Mouse (Mus musculus) urinary bladder, postnatal 25 days (tissue): ENCODE data around the gene Card10.

Source experiments
- DNase-seq: peaks from one replicate; pipeline ENCODE4 v3.0.0; 2022; ENCODE audit warnings: low spot score

The Card10 gene

DNA sequence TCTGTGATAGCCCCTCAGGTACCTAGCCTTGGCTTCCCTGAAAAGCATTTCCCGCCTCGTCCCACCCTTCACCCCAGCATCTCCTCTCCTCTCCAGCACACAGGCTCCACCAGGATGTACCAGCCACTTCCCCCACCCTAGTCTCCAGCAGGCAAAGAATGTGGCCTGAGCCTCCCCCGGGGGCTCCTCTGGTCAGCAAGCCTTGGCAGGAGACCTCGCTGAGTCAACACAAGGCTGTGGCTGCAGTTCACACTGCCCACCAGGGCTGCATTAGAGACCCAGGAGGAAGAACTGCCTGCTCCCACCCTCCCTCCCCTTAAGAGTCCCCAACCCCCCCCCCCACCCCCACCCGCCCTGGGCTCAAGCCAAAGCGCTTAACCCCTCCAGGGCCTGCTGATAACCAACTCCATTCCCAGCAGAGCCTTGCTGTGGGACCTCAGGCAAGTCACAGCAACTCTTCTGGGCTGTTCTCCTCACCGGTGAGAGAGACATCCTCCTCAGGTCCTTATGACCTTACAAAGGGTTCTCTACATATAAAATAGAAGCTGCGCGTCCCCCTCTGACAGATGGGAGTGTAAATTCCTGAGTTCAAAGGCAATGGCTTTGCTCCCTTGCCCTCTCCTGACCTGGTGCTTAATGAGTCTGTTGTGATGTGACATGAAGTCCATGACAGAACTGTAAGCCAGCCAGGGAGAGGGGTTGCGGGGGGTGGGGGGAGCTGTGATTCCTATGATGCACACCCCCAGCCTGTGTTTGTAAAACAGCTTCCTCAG is 31.6 kb upstream of the Card10 start:
- DNase-seq = no peak

GRCm38 (mm10) chr15:78833582-78833981 is 30.7 kb upstream of the Card10 start:
- no peak for DNase-seq

GRCm38 (mm10) chr15:78832701-78833123 is 29.9 kb upstream of the Card10 start:
- DNase-seq = no peak

- no peak for DNase-seq
Observed at GRCm38 (mm10) chr15:78831720-78832657, 29.1 kb upstream of the Card10 start.

GRCm38 (mm10) chr15:78830742-78831719 is 28.2 kb upstream of the Card10 start:
- no peak for DNase-seq

DNA sequence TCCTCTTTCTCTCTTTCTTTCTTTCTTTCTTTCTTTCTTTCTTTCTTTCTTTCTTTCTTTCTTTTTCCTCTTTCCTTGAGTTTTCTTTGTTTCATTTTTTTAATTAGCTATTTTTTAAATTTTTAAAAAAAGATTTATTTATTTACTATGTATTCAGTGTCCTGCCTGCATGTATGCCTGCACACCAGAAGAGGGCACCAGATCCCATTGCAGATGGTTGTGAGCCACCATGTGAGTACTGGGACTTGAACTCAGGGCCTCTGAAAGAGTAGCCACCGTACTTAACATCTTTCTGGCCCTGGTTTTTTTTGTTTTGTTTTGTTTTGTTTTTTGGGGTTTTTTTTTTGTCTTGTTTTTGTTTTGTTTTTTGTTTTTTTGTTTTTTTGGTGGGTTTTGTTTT is 26.8 kb upstream of the Card10 start:
- no peak for DNase-seq

- no peak for DNase-seq
Observed at GRCm38 (mm10) chr15:78828315-78828714, 25.5 kb upstream of the Card10 start.

DNA sequence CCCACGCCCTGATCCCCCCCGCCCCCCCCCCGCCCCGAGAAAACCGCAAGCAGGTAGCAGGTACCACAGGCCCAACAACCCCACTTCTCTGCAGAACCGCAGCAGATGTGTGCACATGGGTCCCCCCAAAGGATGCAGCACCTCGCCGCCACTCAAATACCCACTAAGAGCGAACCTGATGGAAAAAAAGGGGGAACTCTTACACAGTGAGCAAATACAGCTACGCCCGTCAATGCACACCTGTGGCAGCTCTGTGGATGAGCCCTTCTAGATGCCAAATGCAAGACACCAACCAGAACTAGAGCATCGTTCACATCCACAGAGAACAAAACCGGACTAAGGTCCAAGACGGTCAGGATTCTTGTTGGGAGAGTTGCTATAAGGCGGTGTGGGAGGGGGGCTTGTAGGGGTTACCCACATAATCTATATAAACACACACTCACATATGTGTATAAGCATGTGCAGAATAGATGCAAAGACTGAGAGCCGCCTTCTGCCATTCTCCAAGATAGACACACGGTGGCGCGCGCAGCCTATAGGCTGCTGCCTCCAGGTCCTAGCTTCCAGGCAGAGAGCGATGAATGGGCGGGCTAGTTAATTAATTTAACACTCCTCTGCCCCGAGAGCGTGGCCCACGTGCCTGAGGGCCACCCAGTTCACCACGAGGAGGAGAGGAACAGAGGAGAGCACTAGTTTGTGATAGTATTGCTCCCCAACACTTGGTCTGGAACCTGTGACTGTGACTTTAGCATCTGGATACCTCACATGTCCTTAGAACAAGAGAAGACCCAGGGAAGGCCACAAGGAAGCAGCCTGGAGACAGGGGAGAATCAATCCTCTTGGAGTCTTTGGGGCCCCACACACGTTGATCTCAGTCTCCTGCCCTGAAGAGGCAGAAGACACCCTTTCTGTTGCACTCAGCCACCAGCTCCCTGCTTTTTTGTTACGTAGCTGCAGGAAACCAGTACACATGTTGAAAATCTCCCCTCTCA is 23.7 kb upstream of the Card10 start:
- peak; percentile 70 for DNase-seq

- DNase-seq = no peak
Observed at GRCm38 (mm10) chr15:78816074-78816391, 13.2 kb upstream of the Card10 start.

DNA sequence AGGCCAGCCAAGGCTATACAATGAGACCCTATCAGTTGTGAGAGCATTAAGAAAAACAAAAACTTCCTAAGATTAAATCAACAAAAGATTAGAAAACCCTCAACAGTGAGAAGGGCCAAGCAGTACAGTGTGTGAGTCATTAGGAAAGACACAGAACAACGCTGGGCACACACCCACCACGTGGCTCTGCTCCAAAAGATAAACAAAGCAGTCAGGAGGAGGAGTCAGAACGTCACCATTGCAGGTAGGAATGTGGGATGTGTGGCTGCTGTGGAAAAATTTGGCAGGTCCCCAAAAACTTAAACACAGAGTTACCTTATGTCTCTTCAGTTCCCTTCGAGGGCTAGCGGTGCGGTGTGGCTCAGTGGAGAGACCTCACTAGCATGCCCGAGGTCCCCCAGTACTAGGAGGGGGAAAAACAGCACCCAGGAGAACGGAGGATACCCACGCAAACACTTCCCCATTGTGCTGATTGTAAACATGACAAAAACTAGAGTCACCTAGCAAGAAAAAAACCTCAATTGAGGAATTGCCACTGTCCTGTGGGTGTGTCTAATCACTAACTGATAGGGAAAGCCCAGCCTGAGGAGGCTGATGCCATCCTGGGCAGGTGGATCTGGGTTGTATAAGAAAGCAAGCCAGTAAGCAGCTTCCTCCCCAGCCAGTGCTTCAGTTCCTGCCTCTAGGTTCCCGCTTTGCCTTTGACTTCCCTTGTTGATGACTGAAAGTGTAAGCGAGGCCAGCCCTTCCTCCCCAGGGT is 12.7 kb upstream of the Card10 start:
- no peak for DNase-seq

DNA sequence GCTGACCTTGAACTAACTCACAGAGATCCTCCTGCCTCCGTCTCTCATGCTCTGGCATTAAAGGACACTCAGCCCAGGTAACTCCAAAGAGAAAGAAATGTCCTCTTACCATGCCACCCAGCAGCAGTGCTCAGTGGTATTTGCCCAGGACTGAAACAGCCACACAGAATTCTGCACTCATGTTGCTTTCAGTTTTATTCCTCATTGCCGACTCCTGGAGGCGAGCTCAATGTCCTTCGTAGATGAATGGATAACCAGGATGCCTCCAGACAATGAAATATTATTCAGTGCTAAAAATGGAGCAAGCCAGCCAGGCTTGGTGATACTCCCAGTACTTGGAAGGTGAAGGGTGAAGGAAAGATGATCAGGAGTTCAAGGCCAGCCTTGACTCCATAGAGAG is 10.8 kb upstream of the Card10 start:
- DNase-seq = no peak

DNA sequence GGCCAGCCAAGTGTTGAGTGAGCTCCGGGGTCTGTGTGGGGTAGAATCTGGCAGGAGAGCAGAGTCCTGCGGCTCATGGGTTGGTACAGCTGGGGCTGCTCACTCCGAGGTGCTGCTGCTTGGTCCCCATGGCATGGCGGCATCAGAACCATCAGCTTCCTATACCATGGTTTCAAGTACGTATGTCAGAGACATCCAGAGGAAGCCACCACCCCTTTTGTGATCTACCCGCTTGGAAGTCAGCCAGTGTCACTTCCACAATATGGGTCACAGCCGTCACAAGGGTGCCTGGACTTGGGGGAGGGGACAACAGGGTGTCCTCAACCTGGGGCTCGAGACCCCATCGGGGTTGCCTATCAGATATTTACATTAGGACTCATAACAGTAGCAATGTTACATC is 7.3 kb upstream of the Card10 start:
- no peak for DNase-seq

DNA sequence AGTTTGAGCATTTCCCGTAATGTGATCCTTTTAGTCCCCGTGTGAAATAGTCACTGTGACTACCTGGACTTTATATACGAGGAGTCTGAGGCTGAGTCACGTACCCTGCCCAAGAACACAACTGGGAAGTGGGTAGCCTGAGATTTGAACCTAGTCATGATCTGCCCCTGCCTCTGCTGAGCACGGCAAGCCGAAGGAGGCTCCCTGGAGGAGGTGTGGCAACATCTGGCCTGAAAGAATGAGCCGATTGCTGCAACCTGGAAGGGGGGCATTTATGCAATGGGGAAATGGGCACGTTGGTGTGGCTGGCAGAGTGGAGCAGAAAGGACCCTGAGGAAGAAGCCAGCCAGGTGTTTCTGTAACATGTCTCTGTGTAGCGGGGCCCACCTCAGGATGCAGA is 6.9 kb upstream of the Card10 start:
- DNase-seq = no peak

GRCm38 (mm10) chr15:78808980-78809379 is 6.1 kb upstream of the Card10 start:
- DNase-seq = no peak

DNA sequence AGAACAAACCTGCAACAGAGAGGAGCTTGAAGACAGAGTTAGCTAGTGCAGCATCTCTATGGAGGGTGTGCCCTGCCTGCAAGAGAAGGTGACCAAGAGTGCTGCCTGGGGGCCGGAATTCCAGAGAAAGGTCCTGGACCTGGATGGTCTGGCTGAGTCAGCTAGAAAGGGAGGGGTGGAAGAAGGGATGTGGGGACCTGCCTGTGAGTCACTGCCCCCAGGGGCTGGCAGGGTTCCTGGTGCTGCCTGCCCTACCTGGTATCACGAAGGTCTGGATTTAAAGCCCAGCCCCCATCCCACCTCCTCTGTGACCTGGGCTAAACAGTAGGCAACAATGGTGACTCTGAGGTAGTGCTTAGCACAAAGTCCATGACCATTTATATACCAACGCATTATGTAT is 4.3 kb upstream of the Card10 start:
- no peak for DNase-seq

DNA sequence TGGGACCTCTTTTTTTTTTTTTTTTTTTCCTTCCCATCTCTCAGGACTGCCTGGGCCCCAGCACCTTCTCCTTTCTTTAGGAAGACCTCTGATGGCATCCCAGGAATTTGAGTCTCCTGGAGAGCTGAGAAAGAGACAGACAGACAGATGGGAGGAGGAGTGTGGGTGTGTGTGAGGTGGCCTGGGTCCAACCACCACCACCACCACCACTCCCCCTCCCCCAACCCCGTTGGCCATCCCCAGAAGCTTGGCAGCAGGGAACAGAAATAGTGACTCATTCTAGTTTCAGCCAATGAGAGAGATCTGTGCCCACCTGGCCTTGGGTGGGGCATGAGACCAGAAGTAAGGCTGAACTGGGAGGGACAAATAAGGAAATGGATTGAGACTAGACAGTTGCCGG is 3.8 kb upstream of the Card10 start:
- no peak for DNase-seq

DNA sequence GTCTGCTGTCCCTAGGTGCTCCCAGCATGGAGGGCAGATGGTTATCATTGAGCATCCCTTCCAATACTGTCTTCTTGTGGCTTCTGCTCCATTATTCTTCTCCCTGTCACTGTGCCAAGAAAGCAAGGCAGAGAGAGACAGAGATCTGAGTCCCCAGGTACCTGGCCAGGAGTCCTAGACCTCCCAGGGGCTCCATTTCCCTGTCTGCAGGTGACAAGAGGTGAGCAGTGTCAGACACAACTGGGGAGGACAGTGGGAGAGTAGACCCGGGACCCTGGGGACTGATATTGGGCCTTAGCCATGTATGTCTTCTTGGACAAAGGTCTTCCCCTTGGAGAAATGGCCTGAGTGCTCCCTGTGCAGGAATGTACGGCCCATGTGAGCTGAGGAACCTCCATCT is 2.5 kb upstream of the Card10 start:
- no peak for DNase-seq

GRCm38 (mm10) chr15:78804326-78804725 is 1.5 kb upstream of the Card10 start:
- no peak for DNase-seq

DNA sequence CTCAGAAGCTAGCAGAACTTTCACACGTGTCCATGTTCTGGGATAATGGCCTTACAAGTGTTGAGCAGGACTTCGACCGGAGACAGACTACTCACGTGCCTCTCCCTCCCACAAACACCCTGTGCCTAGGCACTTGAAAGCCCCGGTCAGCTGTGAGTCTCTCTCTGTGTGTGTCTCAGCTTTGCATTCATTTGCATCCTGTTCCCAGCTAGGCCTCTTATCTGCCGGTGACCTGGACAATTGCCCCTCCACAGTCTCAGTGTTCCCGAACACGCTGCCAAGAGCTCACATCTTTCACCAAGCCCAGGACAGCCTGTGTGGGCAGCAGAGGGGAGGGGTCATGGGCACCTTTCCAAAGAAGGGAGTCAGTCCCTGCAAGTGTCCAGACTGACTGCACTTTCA is 658 bp upstream of the Card10 start:
- DNase-seq = no peak
